Mouse (Mus musculus): ENCODE results near the gene Atg3. TPM values are rescaled to one million over a fixed set of nuclear protein-coding genes. Genes with fewer than 3 reads are reported as not detected.

Gene Atg3
- 63.6 and 64.4 TPM in 2 replicates for total RNA-seq (2021)
- long read RNA-seq, transcript Atg3-201 (12 exons, 2,057 nt): major isoform, 123 of 146 reads
- long read RNA-seq, partial matches to known transcripts: 14 of 146 reads
- long read RNA-seq, other reads (novel, unspliced or antisense): 9 of 146 reads

GRCm38 (mm10) chr16:45158522-45159388 lies at the start of gene Atg3, which contains the start of gene Slc35a5:
Gene Atg3, plus strand, starts transcription at chr16:45158785.
Gene Slc35a5, minus strand, starts transcription at chr16:45158706.
- peak; percentile 95 for DNase-seq

GRCm38 (mm10) chr16:45110498-45110897 lies 48.1 kb upstream of the Atg3 start:
- DNase-seq: peak; percentile 55

- no peak for DNase-seq
Measured at GRCm38 (mm10) chr16:45117200-45117599, 41.4 kb upstream of the Atg3 start.

- DNase-seq: no peak
Measured at GRCm38 (mm10) chr16:45118760-45119159, 39.8 kb upstream of the Atg3 start.

GRCm38 (mm10) chr16:45120844-45121425 lies 37.6 kb upstream of the Atg3 start:
- peak; percentile 77 for DNase-seq

GRCm38 (mm10) chr16:45122571-45122970 lies 36.0 kb upstream of the Atg3 start:
- DNase-seq: no peak

GRCm38 (mm10) chr16:45124230-45125203 lies 34.1 kb upstream of the Atg3 start:
- DNase-seq: no peak

GRCm38 (mm10) chr16:45127936-45128710 lies 30.5 kb upstream of the Atg3 start:
- no peak for DNase-seq

- DNase-seq: no peak
Measured at GRCm38 (mm10) chr16:45141711-45142110, 16.9 kb upstream of the Atg3 start.

GRCm38 (mm10) chr16:45142565-45142964 lies 16.0 kb upstream of the Atg3 start:
- DNase-seq: no peak

- DNase-seq: no peak
Measured at GRCm38 (mm10) chr16:45145119-45145518, 13.5 kb upstream of the Atg3 start.

- DNase-seq: no peak
Measured at GRCm38 (mm10) chr16:45148488-45149082, 10.0 kb upstream of the Atg3 start.

- DNase-seq: no peak
Measured at GRCm38 (mm10) chr16:45154741-45155250, 3.8 kb upstream of the Atg3 start.

GRCm38 (mm10) chr16:45158136-45158521 lies 456 bp upstream of the Atg3 start:
- peak; percentile 69 for DNase-seq

- no peak for DNase-seq
Measured at GRCm38 (mm10) chr16:45159389-45159716, 768 bp downstream of the Atg3 start.

GRCm38 (mm10) chr16:45178552-45178951 lies 20.0 kb downstream of the Atg3 start:
- DNase-seq: no peak

- no peak for DNase-seq
Measured at GRCm38 (mm10) chr16:45181824-45182223, 23.2 kb downstream of the Atg3 start.

- peak; percentile 69 for DNase-seq
Measured at GRCm38 (mm10) chr16:45192613-45193012, 34.0 kb downstream of the Atg3 start.

GRCm38 (mm10) chr16:45196816-45197215 lies 38.2 kb downstream of the Atg3 start:
- DNase-seq: peak; percentile 18

- DNase-seq: no peak
Measured at GRCm38 (mm10) chr16:45201395-45201794, 42.8 kb downstream of the Atg3 start.

- DNase-seq: no peak
Measured at GRCm38 (mm10) chr16:45204438-45204837, 45.9 kb downstream of the Atg3 start.

Measured in adrenal gland, postnatal 25 days (tissue).